In the genomic region with DNA sequence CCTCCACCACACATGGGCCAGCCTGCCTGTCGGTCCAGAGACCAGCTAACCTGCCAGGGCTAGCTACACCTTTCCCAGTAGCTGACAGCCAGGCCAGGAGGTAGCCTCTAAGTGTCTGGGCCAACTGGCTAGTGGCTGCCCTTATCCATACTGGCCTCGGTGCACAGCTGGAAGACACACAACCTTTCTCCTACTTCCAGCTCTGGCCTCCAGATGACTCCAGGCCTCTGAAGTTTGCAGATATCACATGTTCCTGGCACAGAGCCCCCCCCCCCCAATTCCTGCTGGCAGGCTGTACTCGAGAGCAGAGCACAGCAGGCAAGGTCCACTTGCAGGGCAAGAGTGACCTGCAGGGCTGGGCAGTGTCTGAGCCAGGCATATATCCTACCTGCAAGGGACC, we compare ENCODE assay signal across 17 mouse cellular contexts. TPM values are rescaled to one million over a fixed set of nuclear protein-coding genes. Genes with fewer than 3 reads are reported as not detected.
DNase-seq lines count a peak whose midpoint lies in the region; ATAC-seq lines count a peak whose summit lies in the region.
"Had no signal": no experiment of that assay in that cellular context is flagged by ENCODE, and none has a peak within 500 bp of the region (broad histone marks: within the 10 kb centered on the region; RNA-seq: fewer than 3 reads in every experiment).

No protein-coding gene starts in this region.

- H3K27me3 ChIP-seq in heart, embryonic 12.5 days (replicated peaks) = no peaks in the 10 kb centered on the region
- H3K27me3 ChIP-seq in heart, embryonic 10.5 days (ENCODE audit: insufficient read depth, poor library complexity, severe bottlenecking) = no peaks in the 10 kb centered on the region
- H3K27me3 ChIP-seq: forebrain, embryonic 12.5 days; neural tube, embryonic 13.5 days had no signal

- H3K27ac ChIP-seq in heart, embryonic 12.5 days (ENCODE audit: poor library complexity, severe bottlenecking) = no peak overlapping the region
- no peak overlapping the region for H3K27ac ChIP-seq in heart, embryonic 10.5 days
- H3K27ac ChIP-seq: forebrain, embryonic 12.5 days; layer of hippocampus, adult 2 months; midbrain, embryonic 10.5 days; neural tube, embryonic 13.5 days had no signal

- no peak overlapping the region for H3K4me2 ChIP-seq in heart, embryonic 12.5 days
- H3K4me2 ChIP-seq: forebrain, embryonic 12.5 days; neural tube, embryonic 13.5 days had no signal

- H3K4me1 ChIP-seq in heart, embryonic 12.5 days (replicated peaks) = peaks cover 14% of the 10 kb centered on the region
- peaks cover 19% of the 10 kb centered on the region for H3K4me1 ChIP-seq in heart, embryonic 10.5 days

- ATAC-seq in heart, embryonic 12.5 days (ENCODE audit: insufficient number of reproducible peaks, low FRiP score) = peak; percentile 10; the same call in 1 of the 2 replicates
- ATAC-seq: inflammation-experienced regulatory T-cells, adult 6 months had no signal

- 54% methylated on average over 3 of the region's 3 CpGs for WGBS in heart, embryonic 12.5 days
- WGBS in heart, embryonic 10.5 days = 45% methylated on average over 3 of the region's 3 CpGs

- no peak for DNase-seq in heart, embryonic 10.5 days (ENCODE audit: low spot score)
- peak; percentile 44 for DNase-seq in kidney, adult 9 months
- no peak for DNase-seq in kidney, postnatal 4 days
- peak; percentile 20 for DNase-seq in heart, postnatal 4 days
- peak; percentile 41 to 44 for DNase-seq in kidney, postnatal 36 days
- DNase-seq in frontal cortex, postnatal 25 days (ENCODE audit: low spot score in 2 of 2) = no peak
- DNase-seq: cerebellum, postnatal 25 days; lung, adult 18-20 months; lung, postnatal 4 days; thymus, postnatal 14 days had no signal

- no peak overlapping the region for H3K4me3 ChIP-seq in heart, embryonic 12.5 days
- H3K4me3 ChIP-seq in heart, embryonic 10.5 days = no peak overlapping the region
- H3K4me3 ChIP-seq: forebrain, embryonic 12.5 days; layer of hippocampus, adult 2 months; midbrain, embryonic 10.5 days; neural tube, embryonic 13.5 days had no signal

- H3K9me3 ChIP-seq in heart, embryonic 12.5 days (replicated peaks) = no peaks in the 10 kb centered on the region
- H3K9me3 ChIP-seq in heart, embryonic 10.5 days = no peaks in the 10 kb centered on the region
- H3K9me3 ChIP-seq: forebrain, embryonic 12.5 days; midbrain, embryonic 10.5 days; neural tube, embryonic 13.5 days had no signal

- H3K9ac ChIP-seq in heart, embryonic 12.5 days = no peak overlapping the region
- H3K9ac ChIP-seq: forebrain, embryonic 12.5 days; neural tube, embryonic 13.5 days had no signal

- no peaks in the 10 kb centered on the region for H3K36me3 ChIP-seq in heart, embryonic 12.5 days
- H3K36me3 ChIP-seq in heart, embryonic 10.5 days = no peaks in the 10 kb centered on the region
- H3K36me3 ChIP-seq: forebrain, embryonic 12.5 days; midbrain, embryonic 10.5 days; neural tube, embryonic 13.5 days had no signal

RNA-seq across cellular contexts. Expression of a gene that starts 23.9 kb away (rescaled TPM):
- polyA plus RNA-seq in heart, embryonic 12.5 days (2016; fragmentation: Nextera tagmentation; extraction: Ambion mirVana) = 20.6 and 21.6 TPM in 2 replicates
- 12.0 and 16.2 TPM in 2 replicates for polyA plus RNA-seq in heart, embryonic 10.5 days (2016; fragmentation: Nextera tagmentation; extraction: Ambion mirVana)
- total RNA-seq in heart, postnatal 4 days (2021) = 10 to 100 TPM; 32.6 to 35.8 TPM

RNA-seq across cellular contexts. Expression of a gene that starts 54.4 kb away (rescaled TPM):
- polyA plus RNA-seq in heart, embryonic 12.5 days (2016; fragmentation: Nextera tagmentation; extraction: Ambion mirVana) = 0.76 and 1.0 TPM in 2 replicates
- 0.28 and 0.34 TPM in 2 replicates for polyA plus RNA-seq in heart, embryonic 10.5 days (2016; fragmentation: Nextera tagmentation; extraction: Ambion mirVana)
- total RNA-seq in heart, postnatal 4 days (2021) = 1 to 10 TPM; 2.8 to 3.4 TPM
- total RNA-seq: granulocyte monocyte progenitor cell, adult 5-6 weeks had no signal
- polyA plus RNA-seq: inflammation-experienced regulatory T-cells, adult 6 months had no signal

RNA-seq across cellular contexts. Expression of a gene that starts 55.1 kb away (rescaled TPM):
- 3.9 and 4.5 TPM in 2 replicates for polyA plus RNA-seq in heart, embryonic 12.5 days (2016; fragmentation: Nextera tagmentation; extraction: Ambion mirVana)
- 4.1 and 5.1 TPM in 2 replicates for polyA plus RNA-seq in heart, embryonic 10.5 days (2016; fragmentation: Nextera tagmentation; extraction: Ambion mirVana)
- total RNA-seq in heart, postnatal 4 days (2021) = 1 to 10 TPM in 1 of 2 experiments, under 1 TPM in 1; 0.93 to 1.4 TPM

Comparison
In these comparisons a context has a peak if more than half of its experiments do, and no peak if none do; other contexts are left out.
1. DNase-seq: peak in kidney, adult 9 months (single experiment), heart, postnatal 4 days (single experiment) and kidney, postnatal 36 days (2 of 2); none in heart, embryonic 10.5 days (single experiment), kidney, postnatal 4 days (0 of 2) and frontal cortex, postnatal 25 days (0 of 2).